Mouse (Mus musculus) layer of hippocampus, adult 2 months (tissue): Measurements from ENCODE around the gene Mturn. TPM values are rescaled to one million over a fixed set of nuclear protein-coding genes. Genes with fewer than 3 reads are reported as not detected.

ENCODE experiments used
- DNase-seq, 2 experiments: peaks; one replicate each; pipeline ENCODE4 v3.0.0; 2022; ENCODE audit warnings: low spot score in 2 of 2
- H3K27ac ChIP-seq: fragments of 200-600 bp; 2 replicates; pipeline ENCODE4 v1.8.1; 2022
- H3K4me3 ChIP-seq: fragments of 200-600 bp; 2 replicates; pipeline ENCODE4 v1.8.1; 2022; ENCODE audit warnings: mild to moderate bottlenecking
- CTCF ChIP-seq: fragments of 200-600 bp; conservative IDR thresholded peaks from 2 replicates; pipeline ENCODE4 v1.8.1; 2022; ENCODE audit warnings: antibody characterized with exemption, mild to moderate bottlenecking, moderate library complexity
- total RNA-seq, 2 experiments: library from RNA; stranded (reverse); gene quantifications; 2 replicates each; pipeline ENCODE4 v1.2.3; 2021

Mturn gene
- total RNA-seq, 2 experiments from 2014 or later = 147 to 151 TPM

GRCm38 (mm10) chr6:54701901-54702300 is 20.5 kb downstream of the Mturn start:
- TF ChIP-seq CTCF = no peak
- Histone ChIP-seq H3K4me3 (no peak overlapping the region), H3K27ac (no peak overlapping the region)
- DNase-seq = no peak

GRCm38 (mm10) chr6:54703633-54704538 is 22.5 kb downstream of the Mturn start:
- H3K4me3 ChIP-seq = no peak overlapping the region
- no peak for TF ChIP-seq CTCF
- no peak for DNase-seq
- peak overlapping the region; percentile 57 for H3K27ac ChIP-seq

GRCm38 (mm10) chr6:54704539-54704845 is 23.1 kb downstream of the Mturn start:
- Histone ChIP-seq H3K4me3 (no peak overlapping the region), H3K27ac (peak overlapping the region; percentile 67; the same call in 1 of the 2 replicates)
- DNase-seq = no peak
- no peak for TF ChIP-seq CTCF

GRCm38 (mm10) chr6:54704847-54705246 is 23.4 kb downstream of the Mturn start:
- no peak for TF ChIP-seq CTCF
- H3K27ac ChIP-seq = peak overlapping the region; percentile 67
- no peak for DNase-seq
- no peak overlapping the region for H3K4me3 ChIP-seq

GRCm38 (mm10) chr6:54705387-54705909 is 24.0 kb downstream of the Mturn start:
- peak; percentile 79 for TF ChIP-seq CTCF
- peak; percentile 36 to 65 for DNase-seq
- peak overlapping the region; percentile 35 for H3K4me3 ChIP-seq
- peak overlapping the region; percentile 67 for H3K27ac ChIP-seq

- no peak overlapping the region for H3K4me3 ChIP-seq
- no peak for TF ChIP-seq CTCF
- H3K27ac ChIP-seq = peak overlapping the region; percentile 67; the same call in 1 of the 2 replicates
- no peak for DNase-seq
Observed at GRCm38 (mm10) chr6:54706099-54706498, 24.7 kb downstream of the Mturn start.

GRCm38 (mm10) chr6:54706611-54707172 is 25.3 kb downstream of the Mturn start:
- H3K27ac ChIP-seq = no peak overlapping the region

GRCm38 (mm10) chr6:54708646-54709045 is 27.2 kb downstream of the Mturn start:
- DNase-seq = no peak
- H3K27ac ChIP-seq = no peak overlapping the region
- no peak for TF ChIP-seq CTCF
- H3K4me3 ChIP-seq = no peak overlapping the region

More at GRCm38 (mm10) chr6:54706611-54707172, 25.3 kb downstream of the Mturn start:
- TF ChIP-seq CTCF = no peak
- H3K4me3 ChIP-seq = no peak overlapping the region
- DNase-seq = no peak

- H3K27ac ChIP-seq = no peak overlapping the region
- no peak for TF ChIP-seq CTCF
- no peak overlapping the region for H3K4me3 ChIP-seq
- DNase-seq = no peak
Observed at GRCm38 (mm10) chr6:54715697-54716096, 34.3 kb downstream of the Mturn start.

GRCm38 (mm10) chr6:54718779-54719685 is 37.6 kb downstream of the Mturn start:
- H3K27ac ChIP-seq = peak overlapping the region; percentile 78
- DNase-seq = peak in 1 of 2 experiments; percentile 31

GRCm38 (mm10) chr6:54719686-54720310 is 38.4 kb downstream of the Mturn start:
- peak in 1 of 2 experiments; percentile 51 for DNase-seq
- H3K4me3 ChIP-seq = no peak overlapping the region
- peak overlapping the region; percentile 75 for H3K27ac ChIP-seq
- TF ChIP-seq CTCF = no peak

More at GRCm38 (mm10) chr6:54718779-54719685, 37.6 kb downstream of the Mturn start:
- TF ChIP-seq CTCF = no peak
- H3K4me3 ChIP-seq = no peak overlapping the region
